Mouse (Mus musculus) lung, postnatal 0 days (tissue): ENCODE measurements around the gene Susd1.

Experiments
- CTCF ChIP-seq: IDR thresholded peaks from 2 replicates; pipeline ENCODE4 v1.5.1; 2016; ENCODE audit warnings: antibody characterized with exemption, mild to moderate bottlenecking
- EP300 ChIP-seq: IDR thresholded peaks from 2 replicates; pipeline ENCODE4 v1.6.1; 2016; ENCODE audit warnings: antibody characterized with exemption, mild to moderate bottlenecking, control low read depth

DNA sequence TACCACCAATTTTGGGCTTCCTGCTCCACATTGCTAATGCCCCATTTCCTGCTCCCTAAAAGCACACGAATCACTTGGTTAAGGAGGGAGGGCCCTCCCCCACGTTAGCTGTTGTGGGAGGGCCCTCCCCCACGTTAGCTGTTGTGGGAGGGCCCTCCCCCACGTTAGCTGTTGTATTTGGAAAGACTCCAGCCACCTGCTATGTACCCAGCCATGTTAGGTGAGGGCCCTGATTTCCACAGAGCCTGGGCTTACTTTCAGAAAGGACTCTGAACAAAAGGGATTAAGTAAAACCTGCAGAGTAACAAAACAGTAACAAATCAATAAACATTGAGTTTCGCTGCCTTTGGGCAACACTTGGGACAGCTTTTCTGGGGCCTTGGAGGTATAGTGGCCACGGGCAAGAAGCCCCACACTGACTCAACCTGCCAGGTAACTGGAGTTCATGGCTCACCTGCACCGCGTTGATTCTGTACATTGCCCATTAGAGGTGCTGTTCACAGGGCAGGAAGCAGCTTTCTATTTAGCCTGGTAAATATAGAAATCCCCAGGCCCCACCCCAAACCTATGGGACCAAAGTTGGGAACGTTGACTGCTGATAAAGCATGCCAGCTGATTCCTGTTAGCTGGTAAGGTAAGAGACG is 107.3 kb downstream of the Susd1 start:
- no peak for TF ChIP-seq CTCF
- no peak for TF ChIP-seq EP300
